ENCODE assay signal across 11 mouse cellular contexts in genomic region chr1:155204560-155205162, GRCm38 (mm10). TPM values are rescaled to one million over a fixed set of nuclear protein-coding genes. Genes with fewer than 3 reads are reported as not detected.
DNase-seq lines count a peak whose midpoint lies in the region; ATAC-seq lines count a peak whose summit lies in the region.
"Had no signal": no experiment of that assay in that cellular context is flagged by ENCODE, and none has a peak within 500 bp of the region (broad histone marks: within the 10 kb centered on the region; RNA-seq: fewer than 3 reads in every experiment).

No protein-coding gene starts in this region.

- H3K27ac ChIP-seq in embryonic facial prominence, embryonic 14.5 days (replicated peaks; ENCODE audit: low read depth, low read length) = no peak overlapping the region
- peak overlapping the region; percentile 46 for H3K27ac ChIP-seq in midbrain, embryonic 12.5 days (replicated peaks)
- H3K27ac ChIP-seq: liver, embryonic 12.5 days had no signal

- peaks cover 14% of the 10 kb centered on the region; the same call in 1 of the 2 replicates for H3K4me1 ChIP-seq in embryonic facial prominence, embryonic 14.5 days (ENCODE audit: control insufficient read depth, insufficient read depth, low read length)
- H3K4me1 ChIP-seq in midbrain, embryonic 12.5 days = peaks cover 48% of the 10 kb centered on the region

- intact Hi-C loops in left cerebral cortex, postnatal 10 days (cut with DNase I) = no loop called here

- no peak overlapping the region for H3K9ac ChIP-seq in embryonic facial prominence, embryonic 14.5 days (ENCODE audit: low read depth, low read length)
- no peak overlapping the region for H3K9ac ChIP-seq in midbrain, embryonic 12.5 days (replicated peaks)
- H3K9ac ChIP-seq: liver, embryonic 12.5 days had no signal

- WGBS in embryonic facial prominence, embryonic 14.5 days = 59% methylated on average over 8 of the region's 8 CpGs
- 79% methylated on average over 8 of the region's 8 CpGs for WGBS in midbrain, embryonic 12.5 days

- no peak for ATAC-seq in embryonic facial prominence, embryonic 14.5 days (ENCODE audit: low read depth)
- ATAC-seq in midbrain, embryonic 12.5 days (ENCODE audit: low FRiP score, low read depth) = no peak
- ATAC-seq in granulocyte monocyte progenitor cell, adult 5-6 weeks (replicated peaks; ENCODE audit: poor library complexity, severe bottlenecking) = no peak
- ATAC-seq: liver, embryonic 12.5 days had no signal

- no peaks in the 10 kb centered on the region for H3K27me3 ChIP-seq in embryonic facial prominence, embryonic 14.5 days (replicated peaks; ENCODE audit: control insufficient read depth, insufficient read depth, low read length)
- H3K27me3 ChIP-seq in midbrain, embryonic 12.5 days = no peaks in the 10 kb centered on the region
- H3K27me3 ChIP-seq: liver, embryonic 12.5 days; megakaryocyte, embryonic 14.5 days had no signal

- no peaks in the 10 kb centered on the region for H3K9me3 ChIP-seq in embryonic facial prominence, embryonic 14.5 days (ENCODE audit: control insufficient read depth, low read length)
- H3K9me3 ChIP-seq in midbrain, embryonic 12.5 days = no peaks in the 10 kb centered on the region
- H3K9me3 ChIP-seq: liver, embryonic 12.5 days; megakaryocyte, embryonic 14.5 days had no signal

- DNase-seq in cerebellum, adult 9-10 months = peak; percentile 82
- no peak for DNase-seq in cerebellum, adult 11 months
- DNase-seq in left cerebral cortex, postnatal 10 days (ENCODE audit: extremely low spot score in 1 of 2, low spot score in 2 of 2) = peak; percentile 25 to 64
- no peak for DNase-seq in left cerebral cortex, adult 9 months (ENCODE audit: low spot score in 2 of 2)
- DNase-seq in embryonic facial prominence, embryonic 14.5 days (ENCODE audit: low spot score) = peak; percentile 72
- no peak for DNase-seq in embryo, embryonic 11 days
- DNase-seq: B cell, adult 2 months had no signal

- no peak overlapping the region for H3K4me2 ChIP-seq in embryonic facial prominence, embryonic 14.5 days (ENCODE audit: low read depth, low read length)
- no peak overlapping the region for H3K4me2 ChIP-seq in midbrain, embryonic 12.5 days (replicated peaks)
- H3K4me2 ChIP-seq: liver, embryonic 12.5 days had no signal

- H3K4me3 ChIP-seq in embryonic facial prominence, embryonic 14.5 days (ENCODE audit: low read depth, low read length) = no peak overlapping the region
- H3K4me3 ChIP-seq in midbrain, embryonic 12.5 days = no peak overlapping the region
- H3K4me3 ChIP-seq: liver, embryonic 12.5 days; megakaryocyte, embryonic 14.5 days had no signal

- H3K36me3 ChIP-seq in embryonic facial prominence, embryonic 14.5 days (ENCODE audit: control insufficient read depth, insufficient read depth, low read length) = peaks cover 21% of the 10 kb centered on the region
- H3K36me3 ChIP-seq in midbrain, embryonic 12.5 days = peaks cover 52% of the 10 kb centered on the region

RNA-seq across cellular contexts. Expression of gene BC034090, which starts 39.6 kb away (rescaled TPM):
- total RNA-seq in left cerebral cortex, postnatal 10 days (2021) = 1 to 10 TPM; 5.4 TPM
- 4.6 and 4.8 TPM in 2 replicates for polyA plus RNA-seq in embryonic facial prominence, embryonic 14.5 days (2014; fragmentation: Nextera tagmentation; extraction: Ambion mirVana)
- polyA plus RNA-seq in midbrain, embryonic 12.5 days (2016; fragmentation: Nextera tagmentation; extraction: Ambion mirVana) = 5.6 and 6.8 TPM in 2 replicates
- 2.5 TPM in 1 of 2 replicates, not detected in the other for total RNA-seq in granulocyte monocyte progenitor cell, adult 5-6 weeks (2014; fragmentation: Nextera tagmentation)
- total RNA-seq in granulocyte monocyte progenitor cell, adult 5-6 weeks (2017) = 0.13 TPM in 1 of 2 replicates, not detected in the other

RNA-seq across cellular contexts. Expression of gene Stx6, which starts 46.1 kb away (rescaled TPM):
- total RNA-seq in left cerebral cortex, postnatal 10 days (2021) = 10 to 100 TPM; 83.3 to 89.1 TPM
- polyA plus RNA-seq in embryonic facial prominence, embryonic 14.5 days (2014; fragmentation: Nextera tagmentation; extraction: Ambion mirVana) = 69.7 and 74.6 TPM in 2 replicates
- 122 and 127 TPM in 2 replicates for polyA plus RNA-seq in midbrain, embryonic 12.5 days (2016; fragmentation: Nextera tagmentation; extraction: Ambion mirVana)
- 43.5 and 45.7 TPM in 2 replicates for total RNA-seq in granulocyte monocyte progenitor cell, adult 5-6 weeks (2014; fragmentation: Nextera tagmentation)
- total RNA-seq in granulocyte monocyte progenitor cell, adult 5-6 weeks (2017) = 36.5 and 48.2 TPM in 2 replicates

RNA-seq across cellular contexts. Expression of gene Mr1, which starts 58.0 kb away (rescaled TPM):
- 1 to 10 TPM; 1.8 to 2.4 TPM for total RNA-seq in left cerebral cortex, postnatal 10 days (2021)
- 6.8 and 7.9 TPM in 2 replicates for polyA plus RNA-seq in embryonic facial prominence, embryonic 14.5 days (2014; fragmentation: Nextera tagmentation; extraction: Ambion mirVana)
- polyA plus RNA-seq in midbrain, embryonic 12.5 days (2016; fragmentation: Nextera tagmentation; extraction: Ambion mirVana) = 0.46 and 0.54 TPM in 2 replicates
- 4.7 and 4.8 TPM in 2 replicates for total RNA-seq in granulocyte monocyte progenitor cell, adult 5-6 weeks (2014; fragmentation: Nextera tagmentation)
- 3.6 and 4.1 TPM in 2 replicates for total RNA-seq in granulocyte monocyte progenitor cell, adult 5-6 weeks (2017)

Comparison
In these comparisons a context has a peak if more than half of its experiments do, and no peak if none do; other contexts are left out.
1. DNase-seq: peak in cerebellum, adult 9-10 months (single experiment), left cerebral cortex, postnatal 10 days (2 of 2) and embryonic facial prominence, embryonic 14.5 days (single experiment); none in cerebellum, adult 11 months (single experiment), left cerebral cortex, adult 9 months (0 of 2) and embryo, embryonic 11 days (single experiment).